Mouse (Mus musculus) layer of hippocampus, adult 9-11 months (tissue): ENCODE data around the gene Fkbp5.
A peak's percentile ranks its signal among the peaks of the same experiment; 100 is the strongest.

Source experiments
- DNase-seq: peaks from one replicate; pipeline ENCODE4 v3.0.0; 2022

Gene Fkbp5

DNA sequence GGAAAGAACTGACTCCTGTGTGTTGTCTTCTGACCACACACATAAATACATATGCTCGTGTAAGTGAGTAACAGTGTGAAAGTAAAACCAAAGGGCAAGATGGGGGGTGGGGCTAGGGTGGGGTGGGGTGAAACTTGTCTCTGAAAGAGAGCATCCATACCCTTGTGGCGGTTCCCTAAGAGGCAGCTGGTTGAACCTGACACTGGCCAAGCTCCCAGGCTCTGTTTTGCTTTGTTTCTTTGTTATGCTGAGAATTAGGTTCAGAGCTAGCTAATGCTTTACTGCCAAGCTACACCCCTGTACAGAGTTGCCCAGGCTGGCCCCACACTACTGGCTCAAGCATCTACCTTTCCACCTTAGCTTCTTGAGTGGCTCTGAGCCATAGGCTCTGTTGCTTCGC, 16.9 kb downstream of the Fkbp5 start:
- no peak for DNase-seq

DNA sequence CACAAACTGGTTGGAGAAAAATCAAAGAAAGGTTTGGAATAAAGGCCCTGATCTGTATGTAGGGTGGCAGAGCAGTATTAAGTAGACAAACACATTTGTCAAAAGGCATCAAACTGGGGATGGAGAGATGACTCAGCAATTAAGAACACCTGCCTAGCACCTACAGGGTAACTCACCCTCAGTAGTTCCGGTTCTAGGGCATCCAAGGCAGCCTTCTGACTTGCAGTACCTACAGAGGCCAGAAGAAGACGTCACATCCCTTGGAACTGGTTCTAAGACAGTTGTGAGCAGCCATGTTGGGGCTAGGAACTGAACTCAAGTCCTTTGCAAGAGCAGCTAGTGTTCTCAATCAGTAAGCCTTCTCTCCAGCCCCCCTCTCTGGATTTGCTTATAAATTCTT, 18.1 kb downstream of the Fkbp5 start:
- DNase-seq = no peak

DNA sequence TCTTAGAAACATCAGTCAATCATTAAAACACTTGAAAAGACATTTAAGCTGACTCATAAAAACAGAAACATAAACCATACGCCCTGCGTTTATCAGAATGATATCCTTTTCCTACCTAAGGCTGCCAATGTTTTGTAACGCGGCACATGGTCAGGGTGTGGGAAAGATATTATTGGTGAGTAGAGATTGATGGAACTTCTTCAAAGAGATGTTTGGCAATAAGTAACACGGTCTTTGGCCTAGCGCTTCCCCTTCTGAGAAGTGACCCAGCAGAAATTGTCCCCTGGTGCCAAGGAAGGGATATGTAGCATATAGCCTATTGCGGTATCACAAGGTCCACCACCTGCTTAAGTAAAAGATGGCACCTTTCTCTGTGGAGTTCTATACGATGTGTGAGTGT, 21.5 kb downstream of the Fkbp5 start:
- DNase-seq = no peak

DNA sequence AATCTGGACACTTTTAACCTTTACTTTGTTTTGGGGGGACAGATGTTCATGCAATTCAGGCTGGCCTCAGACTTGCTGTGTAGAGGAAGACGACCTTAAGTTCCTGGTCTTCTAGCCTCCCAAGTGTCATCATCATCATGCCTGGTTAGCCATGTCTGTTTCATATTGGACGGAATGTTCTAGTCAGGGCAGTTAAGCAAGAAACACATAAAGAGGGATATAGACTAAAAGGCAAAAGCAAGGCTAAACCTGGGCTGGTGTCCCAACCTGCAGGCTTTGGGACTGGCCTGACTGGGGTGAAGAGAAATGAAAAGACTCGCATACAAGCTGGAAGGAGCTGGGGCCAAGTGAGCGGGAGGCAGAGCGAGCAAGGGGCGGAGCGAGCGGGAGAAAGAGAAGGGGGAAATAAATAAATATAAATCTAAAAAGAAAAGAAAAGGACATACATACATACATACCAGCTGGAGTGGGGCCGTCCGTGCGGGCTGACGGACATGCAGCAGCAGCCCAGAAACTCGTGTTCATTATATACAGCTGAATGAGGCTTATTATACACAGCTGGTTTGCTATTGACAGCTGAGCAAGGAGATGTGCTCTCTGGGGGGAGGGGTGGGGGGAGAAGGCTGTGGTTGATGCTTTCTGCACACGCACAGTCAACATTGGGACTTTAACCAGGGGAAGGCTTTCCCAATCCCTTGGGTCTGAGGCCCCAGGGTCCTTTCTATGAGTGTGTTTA, 26.1 kb downstream of the Fkbp5 start:
- no peak for DNase-seq

DNA sequence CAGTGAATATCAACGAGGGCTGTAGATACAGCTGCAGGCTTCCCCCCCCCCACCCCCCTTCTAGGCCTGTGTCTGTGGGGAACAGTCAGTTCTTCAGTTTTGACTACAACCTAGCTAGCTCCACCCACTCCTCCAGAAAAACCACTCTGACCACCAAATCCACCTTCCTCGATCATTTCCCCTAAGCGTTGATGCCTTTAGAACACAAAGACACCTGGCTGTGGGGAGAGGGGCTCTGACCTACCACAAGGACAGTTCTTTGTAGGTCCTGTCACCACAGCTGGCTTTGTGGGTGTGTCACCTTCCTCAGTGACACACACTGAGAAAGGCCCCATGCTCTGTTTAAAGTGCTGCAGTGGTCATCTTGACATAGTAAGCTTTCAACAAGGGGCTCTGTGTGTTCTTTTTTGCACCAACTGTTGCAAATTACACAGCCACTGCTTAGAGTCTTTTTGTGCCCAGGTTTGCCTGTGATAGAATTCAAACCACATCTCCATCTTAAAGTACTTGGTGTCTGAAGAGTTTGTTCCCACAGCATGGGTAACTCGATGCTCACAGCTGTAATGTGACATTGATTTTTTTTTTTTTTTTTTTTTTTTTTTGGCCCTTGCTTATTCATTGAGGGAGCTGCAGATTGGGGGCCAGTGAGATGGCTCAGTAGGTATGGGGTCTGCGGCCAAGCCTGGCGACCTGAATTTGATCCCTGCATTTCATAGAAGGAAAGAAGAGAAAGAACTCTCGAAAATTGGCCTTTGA, 28.9 kb downstream of the Fkbp5 start:
- no peak for DNase-seq

DNA sequence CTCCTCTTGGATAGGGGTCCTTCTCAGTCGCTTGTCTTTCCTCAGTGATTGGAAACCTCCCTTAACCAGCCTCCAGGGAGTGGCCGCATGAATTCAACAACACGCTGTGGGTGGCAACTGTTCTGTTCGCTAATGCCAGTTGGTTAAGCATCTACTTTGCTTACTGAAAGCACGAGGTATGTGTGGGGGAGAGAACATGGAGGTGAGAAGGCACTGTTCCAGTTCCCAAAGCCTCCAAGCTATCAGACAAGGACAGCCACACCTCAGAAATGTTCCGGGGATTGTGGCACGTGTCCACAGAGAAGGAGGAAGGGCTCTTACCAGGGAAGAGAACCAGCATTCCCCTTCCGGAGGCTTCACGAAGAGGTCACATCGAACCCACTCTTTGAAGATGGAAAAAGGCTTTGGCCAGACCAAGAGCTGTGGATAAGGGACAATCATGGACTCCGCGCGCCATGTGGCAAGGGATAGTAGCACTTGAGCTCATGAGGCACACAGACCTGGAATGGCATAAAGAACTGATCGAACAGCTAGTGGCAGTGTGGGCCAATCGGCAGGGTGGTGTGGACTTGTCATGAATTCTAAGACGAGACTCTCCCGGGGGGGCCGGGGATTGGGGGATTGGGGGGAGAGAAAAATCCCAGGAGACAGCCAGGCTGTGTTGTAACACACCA, 29.6 kb downstream of the Fkbp5 start:
- DNase-seq = no peak

DNA sequence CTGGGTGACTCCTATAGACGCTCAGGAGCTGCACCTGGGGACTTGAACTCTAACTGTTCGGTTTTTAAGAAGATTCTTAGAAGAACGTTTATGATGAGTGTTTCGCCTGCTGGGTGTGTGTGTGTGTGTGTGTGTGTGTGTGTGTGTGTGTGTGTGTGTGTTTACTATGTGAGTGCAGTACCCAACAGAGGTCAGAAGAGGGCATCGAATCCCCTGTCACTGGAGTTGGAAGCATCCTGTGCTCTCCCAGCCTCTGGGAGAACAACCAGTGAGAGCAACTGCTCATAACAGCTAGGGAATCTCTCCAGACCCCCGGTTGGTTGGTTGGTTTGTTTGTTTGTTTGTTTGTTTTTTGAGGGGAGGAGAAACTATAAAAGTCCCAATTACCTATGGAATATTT, 30.6 kb downstream of the Fkbp5 start:
- DNase-seq = no peak

DNA sequence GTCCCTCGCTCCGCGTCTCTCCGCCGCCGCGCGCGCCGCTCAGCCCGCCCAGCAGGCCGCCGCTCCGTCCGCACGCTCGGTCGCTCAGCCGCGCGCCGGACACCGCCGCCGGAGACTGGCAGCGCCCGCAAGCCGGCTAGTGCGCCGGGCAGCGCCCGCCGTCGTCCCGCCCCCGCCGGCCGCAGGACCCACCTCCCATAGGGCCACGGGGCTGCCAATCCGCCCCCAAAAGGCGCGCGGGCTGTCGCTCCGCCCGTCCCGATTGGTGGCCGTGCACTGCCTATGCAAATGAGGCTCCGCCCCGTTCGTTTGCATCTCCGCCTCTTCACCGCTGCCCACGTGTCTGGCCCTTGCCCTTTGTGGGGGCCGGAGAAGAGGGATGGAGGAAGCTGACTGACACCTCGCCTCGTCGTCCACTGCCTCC, 31.3 kb downstream of the Fkbp5 start:
- peak; percentile 97 for DNase-seq

DNA sequence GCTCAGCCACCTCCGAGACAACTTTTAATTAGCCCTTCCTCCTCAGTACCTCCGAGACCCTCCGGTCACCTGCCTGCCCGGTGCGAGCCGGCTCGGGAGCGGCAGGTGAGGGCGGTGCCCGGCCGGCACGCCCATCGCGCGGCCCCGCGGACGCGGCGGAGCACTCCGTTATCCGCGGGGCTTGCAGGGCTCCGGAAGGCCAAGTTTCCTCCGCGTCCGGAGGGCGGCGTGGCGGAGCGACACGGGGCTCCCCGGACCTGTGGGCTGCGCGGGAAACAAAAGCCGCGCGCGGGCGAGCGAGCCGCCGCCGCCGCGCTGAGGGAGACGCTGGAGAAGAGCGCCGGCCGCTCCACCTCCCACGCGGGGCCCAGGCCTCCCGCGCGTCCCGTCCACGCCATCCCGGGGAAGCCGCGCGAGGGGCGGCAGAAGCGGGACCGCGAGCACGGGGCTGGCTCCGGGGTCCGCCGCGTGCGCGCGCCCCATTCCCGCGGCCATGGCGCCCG, 31.8 kb downstream of the Fkbp5 start:
- DNase-seq = peak; percentile 21

DNA sequence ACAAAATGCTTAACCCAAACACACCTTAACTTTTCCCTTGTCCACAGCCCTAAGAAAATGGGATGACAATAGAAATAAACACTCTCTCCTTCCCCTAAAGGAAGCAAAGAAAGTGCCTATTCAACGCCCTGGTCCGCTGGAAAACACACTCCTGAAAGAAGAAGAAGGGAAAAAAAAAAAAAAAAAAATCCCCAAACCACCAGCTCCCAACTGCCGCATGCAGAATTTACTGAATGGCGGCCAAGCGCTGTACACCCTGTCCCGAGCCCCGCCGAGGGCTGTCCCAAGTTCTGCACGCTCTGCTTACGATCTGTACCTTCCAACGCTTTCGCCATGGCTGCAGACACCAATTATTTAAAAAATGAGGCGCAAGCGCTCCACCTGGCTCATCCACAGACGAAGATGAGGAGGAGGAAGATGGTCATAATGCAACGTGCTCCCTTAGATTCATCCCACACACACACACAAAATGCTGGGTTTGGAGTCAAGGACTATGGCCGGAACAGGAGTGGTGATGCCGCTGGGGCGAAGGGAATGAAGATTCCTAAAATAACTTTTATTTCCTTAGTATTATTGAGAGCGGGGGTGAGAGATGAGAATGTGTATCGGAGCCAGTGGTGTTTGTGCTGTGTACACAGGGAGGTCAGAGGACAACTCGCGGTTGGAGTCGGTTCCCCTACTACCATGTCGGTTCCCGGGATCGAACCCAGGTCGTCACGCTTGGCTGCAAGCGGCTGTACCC, 32.5 kb downstream of the Fkbp5 start:
- peak; percentile 18 for DNase-seq

DNA sequence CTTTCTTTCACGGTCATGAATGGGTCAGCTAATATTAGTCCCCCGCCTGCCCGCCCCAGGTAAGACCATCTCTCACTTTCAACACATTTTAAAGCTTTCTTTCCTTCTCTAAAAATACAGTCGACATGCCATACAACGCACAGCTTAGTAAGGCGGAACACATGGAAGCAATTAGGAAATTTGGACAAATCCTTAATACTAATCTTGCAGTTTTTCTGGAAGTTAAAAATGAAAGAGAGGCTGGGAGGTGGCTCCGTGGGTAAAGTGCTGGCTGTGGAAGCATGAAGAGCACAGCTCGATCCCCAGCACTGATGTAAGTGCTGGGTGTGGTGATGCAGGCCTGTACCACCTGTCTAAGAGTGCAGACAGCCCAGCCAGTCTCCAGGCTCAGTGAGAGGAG, 39.9 kb downstream of the Fkbp5 start:
- no peak for DNase-seq

DNA sequence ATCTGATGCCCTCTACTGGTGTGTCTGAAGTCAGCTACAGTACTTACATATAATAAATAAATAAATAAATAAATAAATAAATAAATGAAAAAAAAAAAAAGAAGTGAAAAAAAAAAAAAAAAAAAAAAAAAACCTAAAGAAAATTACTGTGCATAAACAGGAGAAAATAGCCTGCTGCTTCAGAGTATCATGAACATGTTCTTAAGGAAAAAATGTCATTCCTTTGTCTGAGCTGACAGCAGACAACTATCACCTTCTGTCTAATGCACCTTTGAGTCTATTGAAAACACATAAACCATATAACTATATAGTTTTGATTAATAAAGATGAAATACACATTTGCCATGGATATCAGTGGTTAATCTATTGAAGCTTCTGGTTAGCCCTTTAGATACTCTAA, 40.9 kb downstream of the Fkbp5 start:
- DNase-seq = no peak

DNA sequence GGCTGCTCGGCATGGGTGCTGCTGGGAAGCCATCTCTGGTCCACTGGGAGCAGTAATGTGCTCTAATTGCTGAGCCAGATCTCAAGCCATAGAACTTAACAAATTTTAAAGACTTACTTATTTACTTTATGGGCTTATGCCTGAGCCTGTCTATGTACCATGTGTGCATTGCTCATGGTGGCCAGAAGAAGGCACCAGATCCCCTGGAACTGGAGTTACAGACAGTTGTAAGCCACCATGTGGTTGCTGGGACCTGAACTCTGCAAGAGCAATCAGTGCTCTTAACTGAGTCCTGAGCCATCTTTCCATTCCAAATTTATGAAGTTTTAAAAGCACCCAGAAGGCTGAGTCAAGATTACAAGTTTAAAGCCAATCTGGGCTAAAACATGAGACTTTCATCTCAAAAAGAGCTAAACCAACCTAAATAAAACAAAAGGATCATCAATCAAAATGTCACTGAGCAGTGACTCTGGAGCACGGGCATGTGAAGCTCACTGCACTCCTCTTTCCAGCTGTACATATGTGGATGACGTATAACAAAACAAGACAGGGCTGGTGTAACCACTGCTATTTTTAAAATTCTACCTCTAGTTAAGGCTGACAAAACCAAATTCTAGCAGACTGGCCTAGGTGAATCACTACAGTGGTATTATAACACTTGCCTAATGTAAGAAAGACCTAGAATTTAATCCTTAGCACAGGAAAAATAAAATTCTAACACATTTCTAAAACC, 41.6 kb downstream of the Fkbp5 start:
- no peak for DNase-seq

DNA sequence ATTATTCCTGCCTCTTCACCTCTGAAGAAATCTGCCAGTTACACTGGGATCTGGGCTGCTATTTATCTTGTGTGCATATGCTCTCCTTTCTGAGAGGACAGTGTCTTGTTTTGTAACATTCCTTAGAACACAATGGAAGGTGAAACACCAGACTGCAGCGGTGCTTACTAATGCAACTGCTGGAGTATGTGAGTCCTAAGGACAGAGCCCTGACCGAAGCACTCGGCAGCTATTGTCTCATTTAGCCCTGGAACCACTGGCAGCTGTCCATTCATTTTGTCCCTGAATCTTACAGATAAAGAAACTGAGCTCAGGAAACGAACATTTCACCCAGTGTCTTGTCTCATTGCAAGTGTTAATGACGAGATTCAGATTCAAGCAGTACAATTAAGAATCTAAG, 44.6 kb downstream of the Fkbp5 start:
- DNase-seq = no peak

DNA sequence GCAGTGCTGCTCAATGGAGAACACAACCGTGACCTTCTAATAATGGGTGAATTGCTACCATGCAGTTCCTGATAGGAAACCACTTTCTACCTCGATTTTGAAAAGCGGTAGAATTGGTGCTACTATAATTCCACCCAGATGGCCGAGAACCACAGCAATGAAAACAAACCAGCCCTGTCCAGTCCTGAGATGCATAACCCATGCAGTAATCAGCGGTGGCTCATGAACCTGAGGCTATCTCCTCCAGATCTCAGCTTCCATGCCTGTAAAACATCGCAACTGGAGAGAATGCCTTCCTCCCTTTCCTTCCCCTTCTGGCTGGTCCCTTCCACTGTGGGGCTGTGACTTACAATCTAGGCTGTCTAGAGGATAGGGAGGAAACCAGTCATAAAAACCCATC, 46.5 kb downstream of the Fkbp5 start:
- no peak for DNase-seq

DNA sequence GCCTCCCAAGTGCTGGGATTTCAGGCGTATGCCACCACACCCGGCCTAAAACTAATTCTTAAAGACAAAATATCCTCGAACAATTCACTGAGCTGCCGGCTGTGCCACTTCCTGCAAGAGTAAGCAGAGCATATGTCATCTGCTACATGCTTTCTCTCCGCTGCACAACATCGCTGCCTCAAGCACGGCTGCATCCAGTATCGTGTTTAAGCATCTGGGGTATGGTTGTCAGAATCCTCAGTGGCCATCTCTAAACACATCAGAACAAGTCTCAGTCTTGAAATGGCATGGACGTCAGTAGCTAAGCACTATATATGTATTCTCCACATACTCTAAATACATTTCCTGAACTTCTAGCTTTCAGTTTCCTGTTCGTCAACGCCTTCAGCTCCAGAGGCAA, 49.6 kb downstream of the Fkbp5 start:
- DNase-seq = no peak

DNA sequence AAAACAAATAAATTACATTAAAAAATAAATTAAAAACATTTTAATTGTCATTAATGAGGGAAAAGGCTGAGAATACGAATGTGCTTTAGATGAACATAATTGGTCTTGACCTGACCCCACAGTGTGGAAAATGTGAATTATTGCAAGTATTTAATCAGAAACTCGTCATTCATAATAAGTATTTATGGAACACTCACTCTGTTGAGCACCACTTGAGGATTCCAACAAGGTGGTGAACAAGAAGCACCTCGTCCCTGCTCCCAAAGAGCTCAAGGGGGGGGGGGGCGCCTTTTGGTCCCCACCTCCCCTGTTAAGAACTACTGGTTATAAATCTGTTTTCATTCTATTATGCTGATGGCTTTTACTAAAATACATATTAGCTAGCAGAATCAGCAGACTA, 51.4 kb downstream of the Fkbp5 start:
- no peak for DNase-seq

DNA sequence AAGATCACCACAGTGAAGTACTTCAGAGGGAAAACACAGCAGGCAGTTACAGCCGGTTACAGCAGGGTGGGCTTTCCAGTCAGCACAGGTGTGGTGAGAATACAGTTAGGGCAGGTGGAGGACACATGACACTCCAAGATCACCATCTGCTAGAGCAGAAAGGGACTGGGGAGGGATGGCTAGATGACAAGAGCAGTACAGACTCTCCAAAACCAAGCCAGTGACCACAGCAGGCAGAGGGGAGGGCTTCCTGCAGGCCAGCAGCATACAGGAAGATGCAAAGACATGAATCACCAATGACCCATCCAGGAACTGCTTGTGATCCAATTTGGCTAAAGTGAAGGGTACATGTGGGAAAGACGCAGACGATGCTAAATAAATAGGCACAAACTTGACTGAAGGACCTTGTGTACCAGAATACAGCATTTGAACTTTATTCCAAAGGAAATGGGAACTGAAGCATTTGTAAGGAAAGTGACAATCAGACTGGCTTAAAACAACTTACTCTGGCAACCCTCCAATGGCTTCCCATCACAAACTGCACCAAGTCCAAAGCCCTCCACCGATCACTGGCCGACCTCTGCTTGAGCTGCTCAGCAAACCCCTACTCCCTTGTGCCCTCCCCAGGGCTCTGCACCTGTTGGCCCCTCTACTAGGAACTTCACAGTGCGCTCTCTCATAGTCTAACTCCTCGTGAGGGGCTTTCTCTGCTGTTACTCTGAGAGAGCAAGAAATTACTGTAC, 53.5 kb downstream of the Fkbp5 start:
- DNase-seq = no peak

DNA sequence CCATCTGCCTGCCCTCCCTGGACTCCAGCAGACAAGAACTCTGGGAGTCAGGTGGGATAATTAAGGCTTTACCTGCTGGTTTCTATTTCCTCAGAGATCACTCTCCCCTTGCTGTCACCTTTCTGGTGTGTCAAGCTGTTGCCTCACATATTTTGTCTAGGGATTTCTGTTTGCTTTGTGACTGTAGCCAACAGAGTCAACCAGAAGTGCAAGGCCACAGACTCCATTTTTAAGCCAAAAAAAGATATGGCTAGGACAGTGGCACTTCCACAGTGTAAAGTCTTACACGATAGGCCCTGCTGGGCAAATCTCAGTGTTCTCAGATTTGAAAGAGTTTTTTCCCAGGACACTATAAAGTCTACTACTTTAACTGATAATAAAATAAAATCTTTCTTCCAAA, 56.9 kb downstream of the Fkbp5 start:
- no peak for DNase-seq

DNA sequence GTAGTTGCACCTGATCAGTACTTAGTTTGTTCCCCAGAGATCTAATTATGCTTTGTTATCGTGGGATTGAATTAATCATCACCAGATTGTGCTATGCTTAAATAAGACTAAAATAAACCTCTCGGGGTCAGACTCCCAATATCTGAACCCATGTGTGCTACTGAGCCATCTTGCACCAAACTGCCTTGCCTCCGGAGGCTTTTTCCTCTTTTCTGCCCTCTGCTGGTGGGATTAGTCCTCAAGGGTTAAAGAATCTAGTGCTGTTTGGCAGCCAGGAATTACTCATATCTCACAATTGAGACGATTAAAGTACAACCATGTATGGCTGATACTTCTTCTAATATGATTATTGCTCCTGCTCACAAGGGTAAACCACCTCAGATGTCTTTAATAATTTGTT, 62.2 kb downstream of the Fkbp5 start:
- DNase-seq = no peak

DNA sequence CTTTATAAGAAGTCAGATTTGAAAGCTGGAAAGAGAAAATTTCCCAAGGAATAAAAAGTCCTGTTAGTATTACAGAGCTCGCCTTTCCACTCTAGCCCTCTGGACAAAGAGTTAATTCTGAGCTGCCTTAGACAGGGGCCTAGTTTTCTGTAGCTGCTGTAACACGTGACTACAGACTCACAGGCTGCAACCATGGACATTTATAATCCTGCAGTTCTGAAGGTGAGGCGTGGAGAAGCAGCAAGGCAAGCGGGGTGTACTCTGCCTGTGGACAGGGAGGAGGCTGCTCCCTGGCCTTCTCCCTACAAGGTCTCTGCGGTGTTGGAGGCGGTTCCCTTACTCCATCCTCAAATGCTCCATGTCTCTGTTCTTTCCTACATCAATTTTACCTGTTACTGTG, 64.4 kb downstream of the Fkbp5 start:
- DNase-seq = no peak

DNA sequence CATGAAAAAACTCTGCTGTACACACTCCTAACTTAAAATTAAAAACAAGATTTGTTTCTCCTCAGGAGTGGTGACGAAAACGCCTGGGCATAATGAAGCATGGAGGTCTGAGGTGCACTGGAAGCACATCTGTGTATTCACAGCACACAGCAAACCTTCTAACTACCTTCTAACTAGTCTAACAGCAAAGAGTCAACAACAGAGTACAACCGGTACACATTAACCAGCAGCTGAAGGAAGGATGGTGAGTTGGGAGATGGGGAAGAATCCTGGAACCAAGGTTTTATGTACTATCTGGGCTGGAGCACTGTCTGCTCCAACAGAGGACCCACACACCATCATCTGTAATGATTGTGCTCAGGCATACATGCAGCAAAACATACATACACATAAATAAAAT, 65.4 kb downstream of the Fkbp5 start:
- DNase-seq = no peak
